In the genomic region with DNA sequence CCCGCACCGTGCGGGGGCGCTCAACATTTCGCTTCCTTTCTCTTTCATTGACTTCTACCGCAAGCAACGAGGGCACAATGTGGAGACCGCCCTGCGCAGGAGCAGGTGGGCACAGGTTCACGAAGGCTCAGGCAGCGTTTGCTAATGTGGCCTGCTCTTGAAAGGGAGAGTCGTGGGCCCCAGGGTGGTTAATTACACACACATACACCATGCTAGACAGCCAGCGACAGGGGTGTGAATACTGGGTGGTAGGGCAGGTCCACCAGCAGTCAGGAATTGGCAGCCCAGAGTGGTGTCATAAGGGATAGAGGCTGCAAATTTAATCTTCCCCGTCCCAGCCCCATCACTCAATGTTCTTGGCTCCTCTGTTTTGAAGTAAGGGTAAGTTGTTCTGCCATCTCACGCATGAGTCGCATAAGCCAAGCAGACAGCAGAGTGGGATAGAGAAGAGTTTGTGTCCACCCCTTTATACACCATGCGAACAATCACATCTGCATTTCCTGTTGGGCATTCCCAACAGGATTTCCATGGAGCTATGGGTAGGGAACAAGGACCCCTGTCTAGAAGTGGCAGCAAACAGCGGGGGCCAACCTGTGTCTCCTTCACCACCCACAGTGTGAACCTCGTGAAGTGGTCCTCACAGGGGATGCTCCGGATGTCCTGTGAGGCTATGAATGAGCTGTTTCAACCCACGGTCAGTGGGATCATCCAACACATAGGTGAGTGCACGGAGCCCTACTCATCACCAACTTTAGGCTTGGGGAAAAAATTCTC, we compare ENCODE assay signal across 11 mouse cellular contexts. TPM values are rescaled to one million over a fixed set of nuclear protein-coding genes. Genes with fewer than 3 reads are reported as not detected.
A peak's percentile ranks its signal among the peaks of the same experiment; 100 is the strongest.
DNase-seq lines count a peak whose midpoint lies in the region; ATAC-seq lines count a peak whose summit lies in the region.
"Had no signal": no experiment of that assay in that cellular context is flagged by ENCODE, and none has a peak within 500 bp of the region (broad histone marks: within the 10 kb centered on the region; RNA-seq: fewer than 3 reads in every experiment).

No protein-coding gene starts in this region.

- H3K9me3 ChIP-seq in heart, embryonic 14.5 days (ENCODE audit: control insufficient read depth, low read length) = no peaks in the 10 kb centered on the region
- H3K9me3 ChIP-seq in midbrain, embryonic 12.5 days = no peaks in the 10 kb centered on the region
- H3K9me3 ChIP-seq in midbrain, embryonic 15.5 days = no peaks in the 10 kb centered on the region
- no peaks in the 10 kb centered on the region for H3K9me3 ChIP-seq in hindbrain, embryonic 13.5 days
- H3K9me3 ChIP-seq in stomach, embryonic 14.5 days (ENCODE audit: control insufficient read depth, low read depth, low read length) = no peaks in the 10 kb centered on the region
- H3K9me3 ChIP-seq: embryonic facial prominence, embryonic 15.5 days had no signal

- intact Hi-C loops in heart, postnatal 14 days (cut with DNase I) = loop anchor here (1.0 to 2.0 kb wide), 2 partner anchors 45 to 48 kb away; no protein-coding TSS in a partner anchor

- peak overlapping the region; percentile 50; the same call in 1 of the 2 replicates for H3K9ac ChIP-seq in heart, embryonic 14.5 days (ENCODE audit: low read length)
- H3K9ac ChIP-seq in midbrain, embryonic 12.5 days (replicated peaks) = no peak overlapping the region
- no peak overlapping the region for H3K9ac ChIP-seq in midbrain, embryonic 15.5 days
- no peak overlapping the region for H3K9ac ChIP-seq in hindbrain, embryonic 13.5 days
- H3K9ac ChIP-seq in stomach, embryonic 14.5 days (replicated peaks; ENCODE audit: low read depth, low read length) = no peak overlapping the region
- H3K9ac ChIP-seq: embryonic facial prominence, embryonic 15.5 days had no signal

- no peak for ATAC-seq in heart, embryonic 14.5 days (ENCODE audit: insufficient number of reproducible peaks, insufficient read depth, low FRiP score, low read depth)
- 0 out of 2 replicates have a peak, but pooled peaks have one; percentile 44 for ATAC-seq in midbrain, embryonic 12.5 days (ENCODE audit: low FRiP score, low read depth)
- ATAC-seq in midbrain, embryonic 15.5 days (replicated peaks) = no peak
- 0 out of 2 replicates have a peak, but pooled peaks have one; percentile 6 for ATAC-seq in hindbrain, embryonic 13.5 days (ENCODE audit: low FRiP score)
- ATAC-seq in stomach, embryonic 14.5 days (ENCODE audit: insufficient number of reproducible peaks, insufficient read depth, low FRiP score, low read depth) = no peak

- H3K4me3 ChIP-seq in heart, embryonic 14.5 days (ENCODE audit: control insufficient read depth in 1 of 2, insufficient read depth in 1 of 2, low read depth in 1 of 2, low read length in 2 of 2) = no peak overlapping the region
- no peak overlapping the region for H3K4me3 ChIP-seq in midbrain, embryonic 12.5 days
- no peak overlapping the region for H3K4me3 ChIP-seq in midbrain, embryonic 15.5 days
- H3K4me3 ChIP-seq in hindbrain, embryonic 13.5 days = no peak overlapping the region
- H3K4me3 ChIP-seq in stomach, embryonic 14.5 days (ENCODE audit: low read depth, low read length) = no peak overlapping the region
- H3K4me3 ChIP-seq: embryonic facial prominence, embryonic 15.5 days had no signal

- no peak overlapping the region for H3K27ac ChIP-seq in heart, embryonic 14.5 days (replicated peaks in 1 of 2; ENCODE audit: control insufficient read depth in 1 of 2, insufficient read depth in 1 of 2, low read depth in 2 of 2, low read length in 2 of 2)
- no peak overlapping the region for H3K27ac ChIP-seq in midbrain, embryonic 12.5 days (replicated peaks)
- H3K27ac ChIP-seq in midbrain, embryonic 15.5 days = no peak overlapping the region
- H3K27ac ChIP-seq in hindbrain, embryonic 13.5 days = no peak overlapping the region
- no peak overlapping the region for H3K27ac ChIP-seq in stomach, embryonic 14.5 days (ENCODE audit: low read length)
- H3K27ac ChIP-seq: embryonic facial prominence, embryonic 15.5 days had no signal

- 67% methylated on average over 22 of the region's 22 CpGs for WGBS in heart, embryonic 14.5 days
- WGBS in midbrain, embryonic 12.5 days = 68% methylated on average over 22 of the region's 22 CpGs
- WGBS in midbrain, embryonic 15.5 days = 72% methylated on average over 22 of the region's 22 CpGs
- 63% methylated on average over 22 of the region's 22 CpGs for WGBS in hindbrain, embryonic 13.5 days
- 75% methylated on average over 22 of the region's 22 CpGs for WGBS in stomach, embryonic 14.5 days

- H3K36me3 ChIP-seq in heart, embryonic 14.5 days (ENCODE audit: control insufficient read depth, insufficient read depth, low read length) = peaks cover 78% of the 10 kb centered on the region
- peaks cover 46% of the 10 kb centered on the region for H3K36me3 ChIP-seq in midbrain, embryonic 12.5 days
- peaks cover 31% of the 10 kb centered on the region; the same call in 1 of the 2 replicates for H3K36me3 ChIP-seq in midbrain, embryonic 15.5 days (replicated peaks)
- H3K36me3 ChIP-seq in hindbrain, embryonic 13.5 days = peaks cover 48% of the 10 kb centered on the region
- H3K36me3 ChIP-seq in stomach, embryonic 14.5 days (ENCODE audit: control insufficient read depth, insufficient read depth, low read length) = peaks cover 48% of the 10 kb centered on the region

- peak overlapping the region; percentile 47 for H3K4me2 ChIP-seq in heart, embryonic 14.5 days (ENCODE audit: low read length)
- H3K4me2 ChIP-seq in midbrain, embryonic 12.5 days (replicated peaks) = 0 out of 2 replicates have a peak overlapping the region, but pooled peaks have one; percentile 3
- no peak overlapping the region for H3K4me2 ChIP-seq in midbrain, embryonic 15.5 days
- H3K4me2 ChIP-seq in hindbrain, embryonic 13.5 days = peak overlapping the region; percentile 6; the same call in 1 of the 2 replicates
- 0 out of 2 replicates have a peak overlapping the region, but pooled peaks have one; percentile 12 for H3K4me2 ChIP-seq in stomach, embryonic 14.5 days (replicated peaks; ENCODE audit: low read depth, low read length)
- H3K4me2 ChIP-seq: embryonic facial prominence, embryonic 15.5 days had no signal

- H3K4me1 ChIP-seq in heart, embryonic 14.5 days (ENCODE audit: control insufficient read depth in 2 of 2, insufficient read depth in 2 of 2, low read length in 2 of 2) = peaks cover 11 to 19% of the 10 kb centered on the region in 2 experiments
- H3K4me1 ChIP-seq in midbrain, embryonic 12.5 days = peaks cover 6% of the 10 kb centered on the region; the same call in 1 of the 2 replicates
- no peaks in the 10 kb centered on the region for H3K4me1 ChIP-seq in midbrain, embryonic 15.5 days
- peaks cover 6% of the 10 kb centered on the region; the same call in 1 of the 2 replicates for H3K4me1 ChIP-seq in hindbrain, embryonic 13.5 days (replicated peaks)
- no peaks in the 10 kb centered on the region for H3K4me1 ChIP-seq in stomach, embryonic 14.5 days (ENCODE audit: control insufficient read depth, insufficient read depth, low read length)

- DNase-seq in heart, postnatal 14 days = no peak
- no peak for DNase-seq in adrenal gland, postnatal 25 days
- DNase-seq in spleen, adult 18-20 months = no peak

- no peaks in the 10 kb centered on the region for H3K27me3 ChIP-seq in heart, embryonic 14.5 days (ENCODE audit: control insufficient read depth, insufficient read depth, low read length)
- no peaks in the 10 kb centered on the region for H3K27me3 ChIP-seq in midbrain, embryonic 12.5 days
- no peaks in the 10 kb centered on the region for H3K27me3 ChIP-seq in midbrain, embryonic 15.5 days (replicated peaks)
- H3K27me3 ChIP-seq in hindbrain, embryonic 13.5 days = no peaks in the 10 kb centered on the region
- no peaks in the 10 kb centered on the region for H3K27me3 ChIP-seq in stomach, embryonic 14.5 days (ENCODE audit: control insufficient read depth, insufficient read depth, low read length)
- H3K27me3 ChIP-seq: embryonic facial prominence, embryonic 15.5 days had no signal

RNA-seq across cellular contexts. Expression of gene Gm11037, which starts 9.9 kb away (rescaled TPM):
- not detected in 2 replicates for polyA plus RNA-seq in heart, embryonic 14.5 days (2014; fragmentation: Nextera tagmentation; extraction: Ambion mirVana)
- total RNA-seq in heart, postnatal 14 days (2021) = not detected
- polyA plus RNA-seq in midbrain, embryonic 12.5 days (2016; fragmentation: Nextera tagmentation; extraction: Ambion mirVana) = not detected in 2 replicates
- not detected in 2 replicates for polyA plus RNA-seq in midbrain, embryonic 15.5 days (2015; fragmentation: Nextera tagmentation; extraction: Ambion mirVana)
- polyA plus RNA-seq in hindbrain, embryonic 13.5 days (2015; fragmentation: Nextera tagmentation; extraction: Ambion mirVana) = not detected in 2 replicates
- not detected in 2 replicates for polyA plus RNA-seq in stomach, embryonic 14.5 days (2014; fragmentation: Nextera tagmentation; extraction: Ambion mirVana)
- total RNA-seq in adrenal gland, postnatal 25 days (2021) = not detected in 2 replicates
- total RNA-seq: gastrocnemius, postnatal 36 days; left cerebral cortex, postnatal 10 days had no signal
- polyA plus RNA-seq: embryonic facial prominence, embryonic 15.5 days had no signal

RNA-seq across cellular contexts. Expression of gene Hspa12b, which starts 16.1 kb away (rescaled TPM):
- polyA plus RNA-seq in heart, embryonic 14.5 days (2014; fragmentation: Nextera tagmentation; extraction: Ambion mirVana) = 5.8 and 6.3 TPM in 2 replicates
- 10 to 100 TPM; 42.9 to 48.2 TPM for total RNA-seq in heart, postnatal 14 days (2021)
- 6.4 and 7.6 TPM in 2 replicates for polyA plus RNA-seq in midbrain, embryonic 12.5 days (2016; fragmentation: Nextera tagmentation; extraction: Ambion mirVana)
- polyA plus RNA-seq in midbrain, embryonic 15.5 days (2015; fragmentation: Nextera tagmentation; extraction: Ambion mirVana) = 4.4 and 4.6 TPM in 2 replicates
- 3.9 and 4.6 TPM in 2 replicates for polyA plus RNA-seq in hindbrain, embryonic 13.5 days (2015; fragmentation: Nextera tagmentation; extraction: Ambion mirVana)
- 12.3 and 14.2 TPM in 2 replicates for polyA plus RNA-seq in stomach, embryonic 14.5 days (2014; fragmentation: Nextera tagmentation; extraction: Ambion mirVana)
- total RNA-seq in adrenal gland, postnatal 25 days (2021) = 10.8 and 12.2 TPM in 2 replicates

RNA-seq across cellular contexts. Expression of gene 1700037H04Rik, which starts 16.7 kb away (rescaled TPM):
- 71.0 and 80.3 TPM in 2 replicates for polyA plus RNA-seq in heart, embryonic 14.5 days (2014; fragmentation: Nextera tagmentation; extraction: Ambion mirVana)
- 10 to 100 TPM; 11.1 to 12.2 TPM for total RNA-seq in heart, postnatal 14 days (2021)
- polyA plus RNA-seq in midbrain, embryonic 12.5 days (2016; fragmentation: Nextera tagmentation; extraction: Ambion mirVana) = 92.2 and 98.3 TPM in 2 replicates
- polyA plus RNA-seq in midbrain, embryonic 15.5 days (2015; fragmentation: Nextera tagmentation; extraction: Ambion mirVana) = 71.2 and 81.5 TPM in 2 replicates
- polyA plus RNA-seq in hindbrain, embryonic 13.5 days (2015; fragmentation: Nextera tagmentation; extraction: Ambion mirVana) = 94.3 and 94.6 TPM in 2 replicates
- 84.6 and 88.9 TPM in 2 replicates for polyA plus RNA-seq in stomach, embryonic 14.5 days (2014; fragmentation: Nextera tagmentation; extraction: Ambion mirVana)
- total RNA-seq in adrenal gland, postnatal 25 days (2021) = 59.8 and 74.8 TPM in 2 replicates

RNA-seq across cellular contexts. Expression of gene Cenpb, which starts 36.7 kb away (rescaled TPM):
- polyA plus RNA-seq in heart, embryonic 14.5 days (2014; fragmentation: Nextera tagmentation; extraction: Ambion mirVana) = 6.2 and 7.0 TPM in 2 replicates
- total RNA-seq in heart, postnatal 14 days (2021) = 10 to 100 TPM; 60.6 to 61.0 TPM
- 16.2 and 17.4 TPM in 2 replicates for polyA plus RNA-seq in midbrain, embryonic 12.5 days (2016; fragmentation: Nextera tagmentation; extraction: Ambion mirVana)
- 16.0 and 16.4 TPM in 2 replicates for polyA plus RNA-seq in midbrain, embryonic 15.5 days (2015; fragmentation: Nextera tagmentation; extraction: Ambion mirVana)
- 13.3 and 13.4 TPM in 2 replicates for polyA plus RNA-seq in hindbrain, embryonic 13.5 days (2015; fragmentation: Nextera tagmentation; extraction: Ambion mirVana)
- polyA plus RNA-seq in stomach, embryonic 14.5 days (2014; fragmentation: Nextera tagmentation; extraction: Ambion mirVana) = 9.0 and 9.9 TPM in 2 replicates
- total RNA-seq in adrenal gland, postnatal 25 days (2021) = 52.9 and 66.5 TPM in 2 replicates

RNA-seq across cellular contexts. Expression of gene Cdc25b, which starts 43.6 kb away (rescaled TPM):
- 33.1 and 38.9 TPM in 2 replicates for polyA plus RNA-seq in heart, embryonic 14.5 days (2014; fragmentation: Nextera tagmentation; extraction: Ambion mirVana)
- 10 to 100 TPM; 12.2 to 14.4 TPM for total RNA-seq in heart, postnatal 14 days (2021)
- polyA plus RNA-seq in midbrain, embryonic 12.5 days (2016; fragmentation: Nextera tagmentation; extraction: Ambion mirVana) = 107 and 111 TPM in 2 replicates
- 23.9 and 27.0 TPM in 2 replicates for polyA plus RNA-seq in midbrain, embryonic 15.5 days (2015; fragmentation: Nextera tagmentation; extraction: Ambion mirVana)
- polyA plus RNA-seq in hindbrain, embryonic 13.5 days (2015; fragmentation: Nextera tagmentation; extraction: Ambion mirVana) = 34.1 and 41.8 TPM in 2 replicates
- 58.0 and 63.4 TPM in 2 replicates for polyA plus RNA-seq in stomach, embryonic 14.5 days (2014; fragmentation: Nextera tagmentation; extraction: Ambion mirVana)
- total RNA-seq in adrenal gland, postnatal 25 days (2021) = 8.3 and 10.8 TPM in 2 replicates

Comparison
In these comparisons a context has a peak if more than half of its experiments do, and no peak if none do; other contexts are left out.
1. ATAC-seq: peak in midbrain, embryonic 12.5 days (single experiment) and hindbrain, embryonic 13.5 days (single experiment); none in heart, embryonic 14.5 days (single experiment), midbrain, embryonic 15.5 days (single experiment) and stomach, embryonic 14.5 days (single experiment).